In genomic region chr6:50549051-50549450, GRCm38 (mm10) we compare ENCODE assay signal across 9 mouse cellular contexts.
"Had no signal": no experiment of that assay in that cellular context is flagged by ENCODE, and none has a peak within 500 bp of the region (broad histone marks: within the 10 kb centered on the region; RNA-seq: fewer than 3 reads in every experiment).

No protein-coding gene starts in this region.

- DNase-seq: kidney, adult 9 months; kidney, postnatal 10 days; kidney, postnatal 4 days; liver; liver, embryonic 13.5 days; liver, postnatal 0 days; thymus, postnatal 36 days had no signal

- ATAC-seq: intestine, postnatal 0 days; liver, postnatal 0 days; midbrain, embryonic 16.5 days had no signal
